Mouse (Mus musculus) C2C12 (cell line): Measurements from ENCODE around the gene Nprl3. TPM values are rescaled to one million over a fixed set of nuclear protein-coding genes. Genes with fewer than 3 reads are reported as not detected.

ENCODE experiments used
- H3K27me3 ChIP-seq: one replicate; pipeline ENCODE4 v1.6.1; 2011; ENCODE audit not compliant: control insufficient read depth, insufficient read depth, insufficient read length
- H3K36me3 ChIP-seq: one replicate; pipeline ENCODE4 v1.6.1; 2011; ENCODE audit not compliant: control insufficient read depth, insufficient read depth
- H3K4me3 ChIP-seq: one replicate; pipeline ENCODE4 v1.5.1; 2011; ENCODE audit warnings: mild to moderate bottlenecking, control low read depth; ENCODE audit not compliant: poor library complexity, insufficient read depth, severe bottlenecking
- H3K79me2 ChIP-seq: one replicate; pipeline ENCODE4 v1.6.1; 2011; ENCODE audit not compliant: control insufficient read depth, insufficient read depth
- H3K79me3 ChIP-seq: one replicate; pipeline ENCODE4 v1.6.1; 2011; ENCODE audit warnings: low read depth, control low read depth
- H3ac ChIP-seq: one replicate; pipeline ENCODE3; 2011; ENCODE audit warnings: low read depth; ENCODE audit not compliant: control insufficient read depth, insufficient read length
- CEBPB ChIP-seq: IDR thresholded peaks from one replicate; pipeline ENCODE4 v1.6.1; 2011; ENCODE audit warnings: low read depth, mild to moderate bottlenecking, control low read depth, moderate library complexity
- CTCF ChIP-seq: IDR thresholded peaks from one replicate; pipeline ENCODE4 v1.5.1; 2011; ENCODE audit not compliant: control insufficient read depth, insufficient read depth, insufficient read length
- FOSL1 ChIP-seq: IDR thresholded peaks from one replicate; pipeline ENCODE4 v1.8.0; 2011; ENCODE audit warnings: mild to moderate bottlenecking, low read length; ENCODE audit not compliant: poor library complexity, insufficient read depth, severe bottlenecking
- MAX ChIP-seq: IDR thresholded peaks from one replicate; pipeline ENCODE4 v1.6.1; 2011; ENCODE audit warnings: mild to moderate bottlenecking, control low read depth
- MYOD1 ChIP-seq: IDR thresholded peaks from one replicate; pipeline ENCODE4 v1.6.1; 2011; ENCODE audit warnings: low read depth; ENCODE audit not compliant: control insufficient read depth, insufficient read length
- MYOG ChIP-seq: IDR thresholded peaks from one replicate; pipeline ENCODE4 v1.6.1; 2011; ENCODE audit not compliant: control insufficient read depth, insufficient read length; ENCODE audit errors: extremely low read depth
- USF1 ChIP-seq: IDR thresholded peaks from one replicate; pipeline ENCODE4 v1.6.1; 2011; ENCODE audit warnings: low read depth, mild to moderate bottlenecking, control low read depth, moderate library complexity
- polyA plus RNA-seq: library from polyadenylated mRNA; unstranded; fragments of >200 nt; fragmentation: generic; extraction: Trizol; gene quantifications from one replicate; pipeline ENCODE4 v1.2.1, GENCODE M21; 2012; ENCODE audit warnings: missing spikeins

Nprl3 gene
- polyA plus RNA-seq, 1 experiment, result 34.0 TPM

- Histone ChIP-seq H3K27me3 (no peaks in the 10 kb centered on the region), H3K4me3 (no peak overlapping the region), H3K36me3 (peaks cover 73% of the 10 kb centered on the region), H3K79me3 (no peaks in the 10 kb centered on the region), H3ac (no peak overlapping the region), H3K79me2 (peaks cover 10% of the 10 kb centered on the region)
- TF ChIP-seq MAX (no peak), CTCF (peak; percentile 16), FOSL1 (no peak)
Measured at GRCm38 (mm10) chr11:32247068-32247467, 20.4 kb downstream of the Nprl3 start.

DNA sequence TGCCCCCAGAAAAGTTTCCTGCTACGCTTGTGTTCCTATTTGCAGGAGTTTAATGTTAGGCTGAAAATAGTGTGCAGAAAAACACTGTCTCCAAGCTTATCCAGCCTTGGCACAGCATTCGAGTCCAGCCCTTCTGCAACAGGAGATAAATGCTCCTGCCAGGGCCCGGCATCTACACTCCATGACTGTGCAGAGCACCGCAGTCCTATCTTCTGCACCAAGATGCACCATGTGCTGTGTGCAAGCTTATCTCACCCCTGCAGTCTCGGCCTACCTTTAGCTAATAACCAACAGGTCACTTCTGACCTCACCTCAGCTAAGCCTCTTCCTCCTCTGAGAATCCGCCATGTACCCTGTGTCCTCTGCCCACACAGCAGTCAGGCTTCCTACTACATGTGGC, 21.9 kb downstream of the Nprl3 start:
- peaks cover 10% of the 10 kb centered on the region for H3K79me2 ChIP-seq
- no peak overlapping the region for H3ac ChIP-seq
- H3K79me3 ChIP-seq, result no peaks in the 10 kb centered on the region
- H3K27me3 ChIP-seq, result no peaks in the 10 kb centered on the region
- H3K36me3 ChIP-seq, result peaks cover 77% of the 10 kb centered on the region
- TF ChIP-seq FOSL1 (no peak), CEBPB (no peak), MYOD1 (no peak), MAX (no peak), MYOG (no peak), CTCF (no peak), USF1 (no peak)
- H3K4me3 ChIP-seq, result no peak overlapping the region

- no peaks in the 10 kb centered on the region for H3K27me3 ChIP-seq
Measured at GRCm38 (mm10) chr11:32244617-32245016, 22.9 kb downstream of the Nprl3 start.

DNA sequence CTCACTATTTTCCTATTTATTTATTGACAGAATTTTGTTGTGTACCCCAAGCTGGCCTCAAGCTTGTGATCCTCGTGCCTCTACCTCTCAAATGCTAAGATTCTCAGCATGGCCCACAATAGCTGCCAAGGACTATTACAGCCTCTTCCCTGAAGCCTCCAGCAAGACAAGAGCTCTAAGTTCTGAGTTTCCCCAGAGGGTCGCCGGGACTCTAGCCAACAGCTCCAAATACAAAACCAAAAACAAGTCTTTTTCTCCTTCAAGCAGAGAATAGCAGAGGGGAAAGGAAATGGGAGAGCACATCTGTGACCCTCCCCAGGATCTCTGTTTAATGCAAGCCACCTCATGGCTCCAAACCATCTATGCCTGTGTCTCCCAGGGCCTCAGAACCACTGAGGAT, 23.4 kb downstream of the Nprl3 start:
- TF ChIP-seq CTCF (no peak), MAX (no peak), CEBPB (no peak), MYOD1 (no peak), MYOG (no peak), FOSL1 (no peak), USF1 (no peak)
- no peak overlapping the region for H3ac ChIP-seq
- no peaks in the 10 kb centered on the region for H3K27me3 ChIP-seq
- H3K79me2 ChIP-seq, result no peaks in the 10 kb centered on the region
- H3K4me3 ChIP-seq, result no peak overlapping the region
- H3K36me3 ChIP-seq, result peaks cover 64% of the 10 kb centered on the region
- H3K79me3 ChIP-seq, result no peaks in the 10 kb centered on the region

More at GRCm38 (mm10) chr11:32244617-32245016, 22.9 kb downstream of the Nprl3 start:
- H3K4me3 ChIP-seq, result no peak overlapping the region
- H3K79me2 ChIP-seq, result peaks cover 2% of the 10 kb centered on the region
- H3K79me3 ChIP-seq, result no peaks in the 10 kb centered on the region
- peaks cover 69% of the 10 kb centered on the region for H3K36me3 ChIP-seq
- H3ac ChIP-seq, result no peak overlapping the region
- TF ChIP-seq CEBPB, result no peak

GRCm38 (mm10) chr11:32243205-32243955, 24.1 kb downstream of the Nprl3 start:
- H3K4me3 ChIP-seq, result no peak overlapping the region
- H3ac ChIP-seq, result no peak overlapping the region
- peaks cover 57% of the 10 kb centered on the region for H3K36me3 ChIP-seq
- H3K27me3 ChIP-seq, result no peaks in the 10 kb centered on the region
- TF ChIP-seq CTCF, result no peak
- no peak for TF ChIP-seq USF1
- no peak for TF ChIP-seq MYOG
- TF ChIP-seq FOSL1, result no peak
- no peak for TF ChIP-seq MAX
- TF ChIP-seq MYOD1, result no peak
- TF ChIP-seq CEBPB, result no peak
- H3K79me3 ChIP-seq, result no peaks in the 10 kb centered on the region
- H3K79me2 ChIP-seq, result no peaks in the 10 kb centered on the region

DNA sequence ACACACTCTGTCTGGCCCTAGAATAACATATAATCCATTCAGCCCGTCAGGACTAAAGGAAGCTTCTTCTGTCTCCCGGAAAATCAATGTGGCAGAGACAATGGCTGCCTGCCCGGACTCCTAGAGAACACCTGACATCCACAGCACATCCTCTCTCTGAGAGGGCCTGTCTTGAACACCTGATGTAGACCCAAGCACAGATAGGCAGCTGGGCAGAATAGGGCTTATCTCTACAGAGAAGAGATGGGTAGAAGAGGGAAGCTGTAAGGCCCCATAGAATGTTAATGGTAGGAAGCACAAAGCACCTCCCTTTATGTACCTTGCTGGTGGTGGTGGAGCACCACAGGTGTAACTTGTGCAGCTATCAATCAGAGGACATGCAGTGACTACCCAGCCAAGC, 25.3 kb downstream of the Nprl3 start:
- H3K27me3 ChIP-seq, result no peaks in the 10 kb centered on the region
- H3K36me3 ChIP-seq, result peaks cover 57% of the 10 kb centered on the region
- no peak overlapping the region for H3ac ChIP-seq
- H3K79me2 ChIP-seq, result no peaks in the 10 kb centered on the region
- no peak overlapping the region for H3K4me3 ChIP-seq
- H3K79me3 ChIP-seq, result no peaks in the 10 kb centered on the region
- TF ChIP-seq FOSL1 (no peak), MYOD1 (no peak), CEBPB (no peak), CTCF (no peak)
